Mouse (Mus musculus) R1 (cell line): Measurements from ENCODE around the gene Sh3bp5.
A peak's percentile ranks its signal among the peaks of the same experiment; 100 is the strongest.

Experiments used
- DNase-seq: peaks from one replicate; pipeline ENCODE4 v3.0.0-alpha.2; 2018; ENCODE audit warnings: low read depth, low spot score

Sh3bp5 gene

GRCm38 (mm10) chr14:31343241-31343640, 92.6 kb downstream of the Sh3bp5 start:
- no peak for DNase-seq

GRCm38 (mm10) chr14:31337947-31338346, 97.9 kb downstream of the Sh3bp5 start:
- DNase-seq: no peak

GRCm38 (mm10) chr14:31337406-31337805, 98.5 kb downstream of the Sh3bp5 start:
- DNase-seq: no peak

GRCm38 (mm10) chr14:31336369-31337155, 99.3 kb downstream of the Sh3bp5 start, which contains the start of gene Capn7:
Capn7 (plus strand) TSS chr14:31336638.
- peak; percentile 98 for DNase-seq

GRCm38 (mm10) chr14:31335765-31336164, 100.1 kb downstream of the Sh3bp5 start:
- no peak for DNase-seq

- DNase-seq: no peak
Observed at GRCm38 (mm10) chr14:31330957-31331356, 104.9 kb downstream of the Sh3bp5 start.

GRCm38 (mm10) chr14:31329741-31330140, 106.1 kb downstream of the Sh3bp5 start:
- no peak for DNase-seq

- no peak for DNase-seq
Observed at GRCm38 (mm10) chr14:31327681-31328080, 108.2 kb downstream of the Sh3bp5 start.

GRCm38 (mm10) chr14:31327196-31327595, 108.7 kb downstream of the Sh3bp5 start:
- peak; percentile 67 for DNase-seq

- DNase-seq: peak; percentile 8
Observed at GRCm38 (mm10) chr14:31326770-31327169, 109.1 kb downstream of the Sh3bp5 start.

GRCm38 (mm10) chr14:31325551-31325950, 110.3 kb downstream of the Sh3bp5 start:
- no peak for DNase-seq

- peak; percentile 68 for DNase-seq
Observed at GRCm38 (mm10) chr14:31324851-31325250, 111.0 kb downstream of the Sh3bp5 start.

GRCm38 (mm10) chr14:31323849-31324792, 111.8 kb downstream of the Sh3bp5 start, which contains the start of gene Dnah1:
Dnah1 (minus strand) TSS chr14:31323896.
- DNase-seq: peak; percentile 66

GRCm38 (mm10) chr14:31323189-31323588, 112.7 kb downstream of the Sh3bp5 start:
- no peak for DNase-seq

- no peak for DNase-seq
Observed at GRCm38 (mm10) chr14:31322191-31322590, 113.7 kb downstream of the Sh3bp5 start.

GRCm38 (mm10) chr14:31321181-31321580, 114.7 kb downstream of the Sh3bp5 start:
- no peak for DNase-seq

GRCm38 (mm10) chr14:31319546-31319945, 116.3 kb downstream of the Sh3bp5 start:
- no peak for DNase-seq

GRCm38 (mm10) chr14:31317754-31318153, 118.1 kb downstream of the Sh3bp5 start:
- no peak for DNase-seq

GRCm38 (mm10) chr14:31316613-31317012, 119.3 kb downstream of the Sh3bp5 start:
- no peak for DNase-seq

GRCm38 (mm10) chr14:31313192-31313591, 122.7 kb downstream of the Sh3bp5 start:
- DNase-seq: no peak
